Mouse (Mus musculus): ENCODE results near the gene Lag3.

Lag3 gene

GRCm38 (mm10) chr6:124920318-124921085 is 9.0 kb upstream of the Lag3 start:
- no peak for DNase-seq (ENCODE audit: low read depth, low spot score)

- peak; percentile 99 for DNase-seq (ENCODE audit: low read depth, low spot score)
These were observed 8.3 kb upstream of the Lag3 start, which contains the start of gene Ptms for GRCm38 (mm10) chr6:124919695-124920317. Gene Ptms (minus strand): TSS chr6:124920103.

- DNase-seq (ENCODE audit: low read depth, low spot score), result no peak
These were observed 7.6 kb upstream of the Lag3 start for GRCm38 (mm10) chr6:124918890-124919627.

GRCm38 (mm10) chr6:124918331-124918690 is 6.8 kb upstream of the Lag3 start:
- DNase-seq (ENCODE audit: low read depth, low spot score), result no peak

- peak; percentile 91 for DNase-seq (ENCODE audit: low read depth, low spot score)
These were observed 6.2 kb upstream of the Lag3 start for GRCm38 (mm10) chr6:124917518-124918330.

- DNase-seq (ENCODE audit: low read depth, low spot score), result no peak
These were observed 5.4 kb upstream of the Lag3 start for GRCm38 (mm10) chr6:124916695-124917517.

- no peak for DNase-seq (ENCODE audit: low read depth, low spot score)
These were observed 4.6 kb upstream of the Lag3 start for GRCm38 (mm10) chr6:124915942-124916694.

GRCm38 (mm10) chr6:124915160-124915941 is 3.8 kb upstream of the Lag3 start:
- no peak for DNase-seq (ENCODE audit: low read depth, low spot score)

- DNase-seq (ENCODE audit: low read depth, low spot score), result no peak
These were observed 3.0 kb upstream of the Lag3 start for GRCm38 (mm10) chr6:124914511-124914910.

GRCm38 (mm10) chr6:124913721-124914285 is 2.3 kb upstream of the Lag3 start:
- no peak for DNase-seq (ENCODE audit: low read depth, low spot score)

GRCm38 (mm10) chr6:124913214-124913613 is 1.7 kb upstream of the Lag3 start:
- DNase-seq (ENCODE audit: low read depth, low spot score), result no peak

- DNase-seq (ENCODE audit: low read depth, low spot score), result no peak
These were observed 1.5 kb downstream of the Lag3 start for GRCm38 (mm10) chr6:124910032-124910431.

GRCm38 (mm10) chr6:124907767-124908166 is 3.7 kb downstream of the Lag3 start:
- no peak for DNase-seq (ENCODE audit: low read depth, low spot score)

GRCm38 (mm10) chr6:124904991-124905860 is 6.3 kb downstream of the Lag3 start:
- no peak for DNase-seq (ENCODE audit: low read depth, low spot score)

- DNase-seq (ENCODE audit: low read depth, low spot score), result peak; percentile 73
These were observed 7.1 kb downstream of the Lag3 start for GRCm38 (mm10) chr6:124904161-124904981.

GRCm38 (mm10) chr6:124903580-124904151 is 7.8 kb downstream of the Lag3 start:
- DNase-seq (ENCODE audit: low read depth, low spot score), result peak; percentile 91

- DNase-seq (ENCODE audit: low read depth, low spot score), result no peak
These were observed 9.7 kb downstream of the Lag3 start for GRCm38 (mm10) chr6:124901851-124902250.
